Mouse (Mus musculus) hindbrain, embryonic 16.5 days (tissue): Measurements from ENCODE around the gene Med19. TPM values are rescaled to one million over a fixed set of nuclear protein-coding genes. Genes with fewer than 3 reads are reported as not detected.
"Not testable (repeated sequence)": the region's sequence is repeated elsewhere in the genome, so short reads cannot be mapped to it uniquely, and the experiment has no call there.

ENCODE experiments used
- ATAC-seq: fragments of 200-750 bp; cut with Nextera tagmentation; 2 replicates; pipeline ENCODE4 v1.8.0; 2017; ENCODE audit warnings: moderate TSS enrichment, moderate library complexity
- H3K27ac ChIP-seq: fragments of 300-500 bp; sonication (generic); 2 replicates; pipeline ENCODE4 v1.5.1; 2014; ENCODE audit warnings: low read depth, mild to moderate bottlenecking, control low read depth, low read length, moderate library complexity
- H3K27me3 ChIP-seq: fragments of 300-500 bp; sonication (generic); replicated peaks from 2 replicates; pipeline ENCODE4 v1.6.1; 2014; ENCODE audit warnings: low read length; ENCODE audit not compliant: control insufficient read depth, insufficient read depth
- H3K36me3 ChIP-seq: fragments of 300-500 bp; sonication (generic); 2 replicates; pipeline ENCODE4 v1.6.1; 2014; ENCODE audit warnings: mild to moderate bottlenecking, low read length, moderate library complexity, mixed read lengths; ENCODE audit not compliant: control insufficient read depth, insufficient read depth
- H3K4me1 ChIP-seq: fragments of 300-500 bp; sonication (generic); 2 replicates; pipeline ENCODE4 v1.6.1; 2014; ENCODE audit warnings: low read depth, low read length; ENCODE audit not compliant: control insufficient read depth, insufficient read depth
- H3K4me2 ChIP-seq: fragments of 300-500 bp; sonication (generic); 2 replicates; pipeline ENCODE4 v1.6.1; 2014; ENCODE audit warnings: mild to moderate bottlenecking, low read length, control low read depth, moderate library complexity
- H3K4me3 ChIP-seq: fragments of 300-500 bp; sonication (generic); 2 replicates; pipeline ENCODE4 v1.5.1; 2014; ENCODE audit warnings: mild to moderate bottlenecking, low read length, control low read depth, moderate library complexity
- H3K9ac ChIP-seq: fragments of 300-500 bp; sonication (generic); 2 replicates; pipeline ENCODE4 v1.6.1; 2014; ENCODE audit warnings: low read depth, mild to moderate bottlenecking, control low read depth, low read length, moderate library complexity
- H3K9me3 ChIP-seq: fragments of 300-500 bp; sonication (generic); 2 replicates; pipeline ENCODE4 v1.6.1; 2014; ENCODE audit warnings: mild to moderate bottlenecking, low read length, moderate library complexity; ENCODE audit not compliant: control insufficient read depth
- WGBS: fragments of 180-500 bp; shearing (Covaris S2); extraction: QIAGEN DNeasy Blood & Tissue Kit; methylation state at CpG from one replicate; pipeline ENCODE4 v1.1.7; 2014; 5-methylcytosine and 5-hydroxymethylcytosine counted together
- polyA plus RNA-seq: library from polyadenylated mRNA; unstranded; fragments of >200 nt; fragmentation: Nextera tagmentation; extraction: Ambion mirVana; gene quantifications from 2 replicates; pipeline ENCODE4 v1.2.1, GENCODE M21; 2015

Med19 gene
- polyA plus RNA-seq, 1 experiment from 2014 or later: 50.7 TPM

- Histone ChIP-seq H3K9me3 (no peaks in the 10 kb centered on the region), H3K27ac (no peak within 1 kb of the TSS), H3K4me1 (no peaks in the 10 kb centered on the region), H3K4me2 (no peak within 1 kb of the TSS), H3K9ac (no peak within 1 kb of the TSS), H3K36me3 (no peaks in the 10 kb centered on the region), H3K4me3 (no peak within 1 kb of the TSS), H3K27me3 (no peaks in the 10 kb centered on the region)
- no peak for ATAC-seq
- 94% methylated on average over 32 of the region's 32 CpGs for WGBS
Observed at GRCm38 (mm10) chr2:84658806-84659205, 19.4 kb upstream of the Med19 start, which contains the start of gene Btbd18. TSS of gene Btbd18 (plus strand) at chr2:84659079.

- H3K4me2 ChIP-seq: no peak overlapping the region
- 65% methylated on average over 3 of the region's 3 CpGs for WGBS
- no peak for ATAC-seq
- no peaks in the 10 kb centered on the region for H3K9me3 ChIP-seq
- H3K36me3 ChIP-seq: no peaks in the 10 kb centered on the region
- H3K4me1 ChIP-seq: no peaks in the 10 kb centered on the region
- no peak overlapping the region for H3K9ac ChIP-seq
- no peaks in the 10 kb centered on the region for H3K27me3 ChIP-seq
- H3K27ac ChIP-seq: no peak overlapping the region
- H3K4me3 ChIP-seq: no peak overlapping the region
Observed at GRCm38 (mm10) chr2:84660253-84660652, 17.9 kb upstream of the Med19 start.

- no peaks in the 10 kb centered on the region for H3K36me3 ChIP-seq
- WGBS: 32% methylated on average over 2 of the region's 2 CpGs
- no peak for ATAC-seq
- H3K9ac ChIP-seq: no peak overlapping the region
- no peaks in the 10 kb centered on the region for H3K27me3 ChIP-seq
- no peak overlapping the region for H3K4me3 ChIP-seq
- H3K27ac ChIP-seq: no peak overlapping the region
- no peaks in the 10 kb centered on the region for H3K4me1 ChIP-seq
- H3K4me2 ChIP-seq: no peak overlapping the region
- no peaks in the 10 kb centered on the region for H3K9me3 ChIP-seq
Observed at GRCm38 (mm10) chr2:84662866-84663265, 15.3 kb upstream of the Med19 start.

GRCm38 (mm10) chr2:84666081-84666480, 12.1 kb upstream of the Med19 start:
- no peak overlapping the region for H3K27ac ChIP-seq
- no peak overlapping the region for H3K9ac ChIP-seq
- H3K9me3 ChIP-seq: no peaks in the 10 kb centered on the region
- peaks cover 11% of the 10 kb centered on the region for H3K4me1 ChIP-seq
- no peak overlapping the region for H3K4me3 ChIP-seq
- H3K4me2 ChIP-seq: no peak overlapping the region
- ATAC-seq: no peak
- peaks cover 4% of the 10 kb centered on the region; the same call in 1 of the 2 replicates for H3K36me3 ChIP-seq
- H3K27me3 ChIP-seq: no peaks in the 10 kb centered on the region
- WGBS: 72% methylated on average over 12 of the region's 12 CpGs

- Histone ChIP-seq H3K9ac (peak overlapping the region; percentile 89), H3K4me3 (peak overlapping the region; percentile 95), H3K4me1 (peaks cover 13% of the 10 kb centered on the region), H3K36me3 (peaks cover 16% of the 10 kb centered on the region), H3K27ac (peak overlapping the region; percentile 91), H3K4me2 (peak overlapping the region; percentile 76), H3K27me3 (no peaks in the 10 kb centered on the region), H3K9me3 (no peaks in the 10 kb centered on the region)
- 3% methylated on average over 39 of the region's 39 CpGs for WGBS
- peak; percentile 79 for ATAC-seq
Observed at GRCm38 (mm10) chr2:84669828-84670568, 8.2 kb upstream of the Med19 start.

- H3K36me3 ChIP-seq: peaks cover 20% of the 10 kb centered on the region
- ATAC-seq: peak; percentile 98
- H3K4me1 ChIP-seq: peaks cover 13% of the 10 kb centered on the region
- peak within 1 kb of the TSS; percentile 76 for H3K4me2 ChIP-seq
- 0% methylated on average over 20 of the region's 20 CpGs for WGBS
- H3K9me3 ChIP-seq: no peaks in the 10 kb centered on the region
- H3K27ac ChIP-seq: peak within 1 kb of the TSS; percentile 91
- H3K9ac ChIP-seq: peak within 1 kb of the TSS; percentile 89
- no peaks in the 10 kb centered on the region for H3K27me3 ChIP-seq
- peak within 1 kb of the TSS; percentile 95 for H3K4me3 ChIP-seq
Observed at GRCm38 (mm10) chr2:84670569-84670933, 7.7 kb upstream of the Med19 start, which contains the start of gene Selenoh. TSS of gene Selenoh (minus strand) at chr2:84670770.

GRCm38 (mm10) chr2:84671535-84671934, 6.7 kb upstream of the Med19 start:
- WGBS: 65% methylated on average over 3 of the region's 5 CpGs
- H3K9ac ChIP-seq, H3K27ac ChIP-seq, ATAC-seq, H3K9me3 ChIP-seq, H3K4me3 ChIP-seq, H3K27me3 ChIP-seq: not testable (repeated sequence)
- Histone ChIP-seq H3K36me3 (peaks cover 22% of the 10 kb centered on the region), H3K4me1 (peaks cover 18% of the 10 kb centered on the region), H3K4me2 (peak overlapping the region; percentile 76)

GRCm38 (mm10) chr2:84677270-84677967, 783 bp upstream of the Med19 start:
- peak; percentile 65 for ATAC-seq
- Histone ChIP-seq H3K9ac (peak overlapping the region; percentile 76), H3K4me1 (peaks cover 21% of the 10 kb centered on the region), H3K9me3 (no peaks in the 10 kb centered on the region), H3K36me3 (peaks cover 18% of the 10 kb centered on the region), H3K4me2 (peak overlapping the region; percentile 66), H3K27ac (peak overlapping the region; percentile 86), H3K27me3 (no peaks in the 10 kb centered on the region), H3K4me3 (peak overlapping the region; percentile 71)
- WGBS: 11% methylated on average over 21 of the region's 22 CpGs

- Histone ChIP-seq H3K9me3 (no peaks in the 10 kb centered on the region), H3K4me1 (peaks cover 21% of the 10 kb centered on the region), H3K27me3 (no peaks in the 10 kb centered on the region), H3K4me3 (peak within 1 kb of the TSS; percentile 71), H3K9ac (peak within 1 kb of the TSS; percentile 73), H3K4me2 (peak within 1 kb of the TSS; percentile 73), H3K36me3 (peaks cover 12% of the 10 kb centered on the region), H3K27ac (peak within 1 kb of the TSS; percentile 45)
- ATAC-seq: no peak
- WGBS: 19% methylated on average over 8 of the region's 8 CpGs
Observed at GRCm38 (mm10) chr2:84679016-84679415, 814 bp downstream of the Med19 start, which contains the start of gene Tmx2. TSS of gene Tmx2 (minus strand) at chr2:84679140.
